Mouse (Mus musculus) hindbrain, embryonic 11.5 days (tissue): Measurements from ENCODE around the gene Atl1. TPM values are rescaled to one million over a fixed set of nuclear protein-coding genes. Genes with fewer than 3 reads are reported as not detected.

Source experiments
- ATAC-seq: fragments of 200-750 bp; cut with Nextera tagmentation; 2 replicates; pipeline ENCODE4 v1.8.0; 2017; ENCODE audit warnings: mild to moderate bottlenecking, moderate TSS enrichment, moderate library complexity; ENCODE audit not compliant: low FRiP score
- DNase-seq: peaks from one replicate; pipeline ENCODE4 v3.0.0-alpha.2; 2015; ENCODE audit warnings: low spot score
- H3K27ac ChIP-seq: fragments of 300-500 bp; sonication (generic); 2 replicates; pipeline ENCODE4 v1.5.1; 2014; ENCODE audit warnings: mild to moderate bottlenecking, low read depth, low read length
- H3K27me3 ChIP-seq: fragments of 300-500 bp; sonication (generic); 2 replicates; pipeline ENCODE4 v1.6.1; 2014; ENCODE audit warnings: mild to moderate bottlenecking, low read length, moderate library complexity, mixed read lengths; ENCODE audit not compliant: control insufficient read depth, insufficient read depth
- H3K36me3 ChIP-seq: fragments of 300-500 bp; sonication (generic); 2 replicates; pipeline ENCODE4 v1.6.1; 2014; ENCODE audit warnings: mild to moderate bottlenecking, low read length, moderate library complexity, mixed read lengths; ENCODE audit not compliant: control insufficient read depth, insufficient read depth
- H3K4me1 ChIP-seq: fragments of 300-500 bp; sonication (generic); replicated peaks from 2 replicates; pipeline ENCODE4 v1.6.1; 2014; ENCODE audit warnings: low read length, mixed read lengths; ENCODE audit not compliant: control insufficient read depth, insufficient read depth
- H3K4me2 ChIP-seq: fragments of 300-500 bp; sonication (generic); replicated peaks from 2 replicates; pipeline ENCODE4 v1.6.1; 2014; ENCODE audit warnings: mild to moderate bottlenecking, low read depth, low read length
- H3K4me3 ChIP-seq: fragments of 300-500 bp; sonication (generic); 2 replicates; pipeline ENCODE4 v1.5.1; 2014; ENCODE audit warnings: low read depth, low read length
- H3K9ac ChIP-seq: fragments of 300-500 bp; sonication (generic); 2 replicates; pipeline ENCODE4 v1.6.1; 2014; ENCODE audit warnings: low read depth, low read length
- H3K9me3 ChIP-seq: fragments of 300-500 bp; sonication (generic); 2 replicates; pipeline ENCODE4 v1.6.1; 2016; ENCODE audit warnings: low read length; ENCODE audit not compliant: control insufficient read depth
- whole genome bisulfite sequencing: fragments of 180-500 bp; shearing (Covaris S2); extraction: QIAGEN DNeasy Blood & Tissue Kit; methylation state at CpG from one replicate; pipeline ENCODE4 v1.1.7; 2014; 5-methylcytosine and 5-hydroxymethylcytosine counted together
- polyA plus RNA-seq: library from polyadenylated mRNA; unstranded; fragments of >200 nt; fragmentation: Nextera tagmentation; extraction: Ambion mirVana; gene quantifications from 2 replicates; pipeline ENCODE4 v1.2.1, GENCODE M21; 2014

Gene Atl1
- polyA plus RNA-seq, 1 experiment from 2014 or later = 54.7 TPM

DNA sequence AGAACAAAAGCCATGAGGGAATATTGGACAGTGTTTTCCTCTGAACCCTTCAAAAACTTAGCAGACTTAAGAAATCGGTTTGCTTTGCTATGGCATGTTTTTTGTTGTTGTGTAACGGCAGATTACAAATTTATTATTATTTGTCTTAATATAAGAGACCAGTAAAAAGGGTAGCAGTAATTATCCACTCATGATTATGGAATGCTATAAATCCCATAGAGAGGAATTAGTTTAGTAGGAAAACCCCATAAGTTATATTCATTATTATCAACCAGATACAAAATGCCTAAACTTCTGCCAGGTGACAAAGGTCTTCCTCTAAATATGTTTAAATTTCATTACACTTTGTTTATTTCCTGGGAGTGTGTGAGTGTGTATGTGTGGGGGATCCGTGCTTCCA lies 693 bp upstream of the Atl1 start:
- WGBS = 48% methylated on average over 3 of the region's 3 CpGs
- Histone ChIP-seq H3K4me2 (peak overlapping the region; percentile 60), H3K4me3 (peak overlapping the region; percentile 87), H3K4me1 (no peaks in the 10 kb centered on the region), H3K36me3 (no peaks in the 10 kb centered on the region), H3K9me3 (no peaks in the 10 kb centered on the region), H3K27me3 (no peaks in the 10 kb centered on the region), H3K27ac (peak overlapping the region; percentile 91; the same call in 1 of the 2 replicates), H3K9ac (peak overlapping the region; percentile 96)
- no peak for DNase-seq
- no peak for ATAC-seq

DNA sequence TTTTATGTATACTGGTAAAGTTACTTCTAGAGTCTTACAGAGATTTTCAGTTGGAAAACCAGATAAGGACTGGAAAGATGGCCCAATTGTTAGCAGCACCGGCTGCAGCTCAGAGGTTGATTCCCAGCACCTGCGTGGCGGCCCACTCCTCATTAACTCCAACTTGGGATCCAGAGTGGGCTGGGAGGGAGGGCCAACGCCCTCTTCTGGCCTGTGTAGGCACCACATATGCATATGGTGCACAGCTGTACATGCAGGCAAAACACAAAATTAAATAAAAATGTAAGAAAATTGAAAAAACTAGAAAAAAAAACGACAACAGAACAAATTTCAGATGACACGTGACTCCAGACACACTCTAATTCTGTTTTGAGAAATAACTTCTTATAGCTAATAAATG lies 1.5 kb downstream of the Atl1 start:
- H3K4me2 ChIP-seq = no peak overlapping the region
- no peaks in the 10 kb centered on the region for H3K27me3 ChIP-seq
- 66% methylated on average over 6 of the region's 6 CpGs for WGBS
- H3K36me3 ChIP-seq = no peaks in the 10 kb centered on the region
- H3K4me3 ChIP-seq = no peak overlapping the region
- H3K4me1 ChIP-seq = no peaks in the 10 kb centered on the region
- no peak for ATAC-seq
- H3K9ac ChIP-seq = no peak overlapping the region
- H3K27ac ChIP-seq = no peak overlapping the region
- DNase-seq = no peak
- no peaks in the 10 kb centered on the region for H3K9me3 ChIP-seq

DNA sequence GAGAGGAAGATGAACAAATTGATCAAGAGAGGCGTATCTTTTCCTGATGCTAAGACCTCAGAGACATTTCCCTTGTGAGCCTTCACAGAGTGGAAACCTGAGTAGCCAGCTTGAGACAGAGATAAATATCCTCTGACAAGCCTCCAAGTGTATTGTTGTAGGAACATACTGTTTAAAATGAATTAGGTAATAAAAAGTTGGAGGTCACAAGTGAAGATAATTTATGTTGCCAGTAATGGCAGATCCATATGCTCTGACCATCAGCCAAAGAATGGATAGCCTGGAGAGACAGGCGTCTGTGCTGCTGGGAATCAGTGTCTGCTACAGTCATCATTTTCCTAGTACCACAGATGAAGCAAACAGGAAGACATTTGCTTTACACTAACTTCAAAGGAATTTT lies 2.6 kb downstream of the Atl1 start:
- Histone ChIP-seq H3K27ac (no peak overlapping the region), H3K9me3 (no peaks in the 10 kb centered on the region), H3K9ac (no peak overlapping the region), H3K4me3 (no peak overlapping the region), H3K4me2 (no peak overlapping the region), H3K36me3 (no peaks in the 10 kb centered on the region), H3K4me1 (no peaks in the 10 kb centered on the region), H3K27me3 (no peaks in the 10 kb centered on the region)
- no peak for DNase-seq
- WGBS = 53% methylated on average over 2 of the region's 2 CpGs
- ATAC-seq = no peak

DNA sequence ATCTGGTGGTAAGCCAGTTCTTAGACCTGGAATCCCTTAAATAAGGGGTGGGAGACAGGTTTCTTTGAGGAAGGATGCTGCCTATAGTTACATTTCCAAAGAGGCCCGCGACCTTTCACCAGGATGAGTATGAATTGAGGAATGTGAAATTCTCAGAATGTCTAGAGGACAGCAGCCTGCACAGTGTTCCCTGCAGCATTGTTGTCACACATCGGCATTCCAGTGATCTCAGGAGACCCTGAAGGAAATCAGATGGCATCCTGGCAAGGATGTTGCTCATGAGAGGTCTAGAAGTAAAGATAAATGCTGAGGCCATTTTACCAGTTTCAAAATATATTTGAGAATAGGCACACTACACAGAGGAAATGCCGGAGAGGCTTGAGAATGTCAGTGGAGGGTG lies 5.7 kb downstream of the Atl1 start:
- H3K9me3 ChIP-seq = no peaks in the 10 kb centered on the region
- H3K27ac ChIP-seq = no peak overlapping the region
- no peak for ATAC-seq
- no peaks in the 10 kb centered on the region for H3K4me1 ChIP-seq
- no peaks in the 10 kb centered on the region for H3K36me3 ChIP-seq
- no peak overlapping the region for H3K4me2 ChIP-seq
- no peak overlapping the region for H3K4me3 ChIP-seq
- no peak overlapping the region for H3K9ac ChIP-seq
- no peaks in the 10 kb centered on the region for H3K27me3 ChIP-seq
- no peak for DNase-seq
- 85% methylated on average over 4 of the region's 4 CpGs for WGBS

DNA sequence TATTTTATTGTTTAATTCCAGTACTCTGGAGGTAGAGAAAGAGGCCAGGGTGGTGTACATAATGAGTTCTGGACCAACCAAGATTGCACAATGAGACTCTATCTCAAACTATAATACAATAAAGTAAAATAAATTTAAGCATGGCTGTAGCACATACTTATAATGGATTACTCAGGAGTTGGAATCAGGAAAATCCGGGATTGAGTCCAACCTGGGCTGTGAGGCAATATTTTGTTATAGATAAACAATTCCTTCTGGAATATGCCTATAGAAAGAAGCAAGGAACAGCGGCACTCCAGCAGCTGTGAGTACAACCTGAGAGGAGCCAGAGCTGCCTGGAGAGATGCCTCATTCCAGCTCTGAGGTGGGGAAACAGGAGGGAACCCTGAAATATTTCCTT lies 12.6 kb downstream of the Atl1 start:
- ATAC-seq (no peak), DNase-seq (no peak)
- no peak overlapping the region for H3K4me2 ChIP-seq
- H3K27ac ChIP-seq = no peak overlapping the region
- no peaks in the 10 kb centered on the region for H3K27me3 ChIP-seq
- H3K36me3 ChIP-seq = no peaks in the 10 kb centered on the region
- no peak overlapping the region for H3K4me3 ChIP-seq
- no peaks in the 10 kb centered on the region for H3K9me3 ChIP-seq
- no peaks in the 10 kb centered on the region for H3K4me1 ChIP-seq
- WGBS = 87% methylated on average over 2 of the region's 2 CpGs
- H3K9ac ChIP-seq = no peak overlapping the region

DNA sequence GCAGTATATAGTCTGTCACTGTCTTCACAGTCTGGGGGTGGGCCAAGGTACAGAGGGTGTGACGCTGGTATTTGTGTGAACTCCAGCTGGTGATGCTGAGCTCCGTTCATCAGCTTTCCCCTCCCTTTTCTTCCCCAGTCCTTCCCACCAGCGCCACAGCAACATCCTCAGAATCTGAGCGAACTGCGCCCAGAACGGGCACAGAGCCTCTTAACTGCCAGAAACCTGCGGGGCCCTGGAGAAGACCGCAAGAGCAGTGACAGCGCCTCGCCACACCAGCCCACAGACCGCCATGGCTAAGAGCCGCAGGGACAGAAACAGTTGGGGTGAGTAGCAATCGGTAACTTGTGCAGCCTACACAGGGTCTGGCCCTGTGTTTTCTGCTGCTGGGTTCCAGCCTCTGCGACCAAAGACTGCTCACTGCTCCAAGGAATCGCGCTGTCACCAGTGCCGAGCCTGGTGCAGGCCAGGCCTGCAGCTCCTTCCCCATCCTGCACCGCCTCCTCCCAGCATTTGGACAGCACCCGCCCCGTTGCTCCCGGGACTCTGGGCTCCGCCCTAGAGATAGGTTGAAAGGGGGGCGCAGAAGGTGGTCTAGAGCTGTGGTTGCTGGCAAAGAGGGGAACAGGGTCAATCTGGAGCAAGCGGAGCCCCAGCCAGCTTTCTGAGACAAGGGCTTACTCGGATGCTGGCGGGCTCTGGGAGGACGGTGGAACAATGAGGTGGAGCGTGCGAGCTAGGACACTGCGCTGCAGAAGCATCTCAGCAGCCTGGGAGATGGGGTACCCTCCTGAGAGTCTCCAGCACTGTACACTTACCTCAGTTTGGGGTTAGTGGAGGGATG lies 15.5 kb downstream of the Atl1 start:
- Histone ChIP-seq H3K27me3 (no peaks in the 10 kb centered on the region), H3K4me2 (peak overlapping the region; percentile 62), H3K4me1 (no peaks in the 10 kb centered on the region), H3K9ac (peak overlapping the region; percentile 85), H3K9me3 (no peaks in the 10 kb centered on the region), H3K27ac (peak overlapping the region; percentile 94), H3K36me3 (no peaks in the 10 kb centered on the region), H3K4me3 (peak overlapping the region; percentile 61)
- WGBS = 2% methylated on average over 30 of the region's 30 CpGs
- DNase-seq (peak; percentile 76), ATAC-seq (peak; percentile 93)

DNA sequence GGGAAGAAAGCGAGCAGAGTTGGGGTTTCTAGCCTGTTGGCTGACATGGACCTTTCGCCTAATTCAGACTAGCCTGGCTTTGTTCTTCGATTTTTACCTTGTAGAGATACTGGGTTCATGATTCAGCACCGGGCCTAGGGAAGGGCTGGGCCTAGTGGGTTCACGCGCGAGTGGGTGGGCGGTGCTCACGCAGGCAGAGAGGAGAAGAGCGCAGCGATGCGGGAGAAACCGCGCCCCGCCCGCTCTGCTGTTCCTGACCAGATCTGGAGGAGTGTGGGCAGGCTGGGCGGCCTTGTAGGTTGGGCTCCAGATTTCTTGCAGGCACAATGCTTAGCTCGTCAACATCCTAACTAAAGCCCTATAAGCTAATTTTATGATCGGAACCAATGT lies 16.1 kb downstream of the Atl1 start:
- Histone ChIP-seq H3K9ac (peak overlapping the region; percentile 85), H3K4me3 (peak overlapping the region; percentile 61), H3K4me1 (no peaks in the 10 kb centered on the region), H3K36me3 (no peaks in the 10 kb centered on the region), H3K27ac (peak overlapping the region; percentile 94), H3K9me3 (no peaks in the 10 kb centered on the region), H3K4me2 (peak overlapping the region; percentile 62), H3K27me3 (no peaks in the 10 kb centered on the region)
- DNase-seq = no peak
- 21% methylated on average over 19 of the region's 19 CpGs for WGBS
- ATAC-seq = peak; percentile 62

DNA sequence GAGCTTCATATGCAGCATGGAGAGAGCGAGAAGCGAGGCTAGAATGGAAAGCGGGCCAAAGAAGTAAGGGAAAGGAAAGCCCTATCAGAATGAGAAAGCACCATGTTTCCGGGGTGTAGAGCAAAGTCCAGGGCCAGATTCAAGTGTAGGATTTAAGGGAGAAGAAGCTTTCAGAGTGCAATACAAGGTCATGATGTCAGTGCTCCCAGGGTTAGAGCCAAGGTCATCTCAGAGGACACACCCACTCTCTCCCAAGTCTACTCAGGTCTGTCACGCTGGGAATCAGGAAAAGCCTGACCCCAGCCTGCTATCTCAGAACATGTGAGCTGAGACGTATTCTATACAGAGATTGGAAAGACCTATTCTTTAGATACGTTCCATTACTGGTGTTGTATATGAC lies 19.5 kb downstream of the Atl1 start:
- Histone ChIP-seq H3K4me2 (no peak overlapping the region), H3K9ac (no peak overlapping the region), H3K4me1 (no peaks in the 10 kb centered on the region), H3K4me3 (no peak overlapping the region), H3K36me3 (no peaks in the 10 kb centered on the region), H3K27me3 (no peaks in the 10 kb centered on the region), H3K9me3 (no peaks in the 10 kb centered on the region), H3K27ac (no peak overlapping the region)
- 89% methylated on average over 7 of the region's 7 CpGs for WGBS
- ATAC-seq = no peak
- no peak for DNase-seq

DNA sequence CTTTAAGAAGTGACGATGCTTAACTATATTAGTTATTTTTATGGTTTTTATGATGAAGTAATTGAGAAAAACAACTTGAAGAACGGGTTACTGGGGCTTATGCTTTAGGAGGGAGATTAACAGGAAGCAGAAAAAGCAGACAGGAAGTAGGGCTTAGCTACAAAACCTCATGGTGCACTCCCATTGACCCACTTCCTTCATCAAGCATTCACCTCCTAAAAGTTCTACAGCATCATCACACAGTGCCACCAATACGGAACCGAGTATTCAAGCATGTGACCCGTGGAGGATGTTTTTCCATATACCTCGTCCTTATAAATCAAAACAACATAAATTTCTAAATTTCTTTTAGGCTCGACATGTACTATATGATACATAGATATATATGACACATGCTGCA lies 20.3 kb downstream of the Atl1 start:
- Histone ChIP-seq H3K27me3 (no peaks in the 10 kb centered on the region), H3K4me1 (no peaks in the 10 kb centered on the region), H3K9me3 (no peaks in the 10 kb centered on the region), H3K36me3 (no peaks in the 10 kb centered on the region), H3K9ac (no peak overlapping the region), H3K4me3 (no peak overlapping the region), H3K4me2 (no peak overlapping the region), H3K27ac (no peak overlapping the region)
- DNase-seq (no peak), ATAC-seq (no peak)
- 92% methylated on average over 7 of the region's 7 CpGs for WGBS
